Mouse (Mus musculus) CD4-positive, CD25-positive, alpha-beta regulatory T cell (primary cell): Measurements from ENCODE around the gene Mpg. TPM values are rescaled to one million over a fixed set of nuclear protein-coding genes. Genes with fewer than 3 reads are reported as not detected.

Experiments used
- polyA plus RNA-seq: library from polyadenylated mRNA; unstranded; fragments of 100-300 nt; shearing (Covaris generic); gene quantifications from one replicate; pipeline ENCODE4 v1.2.1, GENCODE M21; 2017

Gene Mpg
- polyA plus RNA-seq, result 32.5 TPM

DNA sequence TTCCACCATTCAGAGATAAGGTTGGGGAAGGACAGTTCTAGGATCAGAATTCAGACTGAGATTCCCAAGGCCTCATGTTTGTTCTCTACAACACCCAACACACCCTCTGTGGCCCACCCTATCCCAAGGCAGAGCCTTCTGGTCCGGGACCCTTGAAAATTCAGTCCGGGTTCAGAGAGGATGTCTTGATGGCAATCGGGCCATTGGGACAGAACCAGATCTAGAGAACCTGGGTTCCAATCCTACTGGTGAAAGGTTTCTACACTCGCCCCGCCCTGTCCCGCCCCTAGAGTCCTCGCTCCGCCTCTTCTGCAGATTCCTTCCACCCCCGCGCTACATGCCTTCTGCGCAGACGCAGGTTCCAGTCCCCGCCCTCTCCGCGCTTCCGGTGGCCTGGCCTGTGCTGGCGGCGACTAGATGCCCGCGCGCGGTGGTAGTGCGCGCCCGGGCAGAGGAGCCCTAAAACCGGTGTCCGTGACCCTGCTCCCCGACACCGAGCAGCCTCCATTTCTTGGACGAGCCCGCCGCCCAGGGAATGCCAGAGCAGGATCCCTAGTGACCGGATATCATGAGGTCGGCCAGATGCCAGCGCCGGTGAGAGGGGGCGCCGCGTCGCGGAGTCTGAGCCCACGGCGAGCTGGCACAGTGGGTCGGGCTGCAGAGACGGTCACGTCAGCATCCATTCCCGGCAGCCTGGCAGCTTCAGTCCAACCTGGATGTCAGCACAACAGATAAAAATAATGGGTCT lies at the start of gene Mpg:
Mpg (plus strand) TSS at position 382 of the 748 bp plus-strand sequence.

DNA sequence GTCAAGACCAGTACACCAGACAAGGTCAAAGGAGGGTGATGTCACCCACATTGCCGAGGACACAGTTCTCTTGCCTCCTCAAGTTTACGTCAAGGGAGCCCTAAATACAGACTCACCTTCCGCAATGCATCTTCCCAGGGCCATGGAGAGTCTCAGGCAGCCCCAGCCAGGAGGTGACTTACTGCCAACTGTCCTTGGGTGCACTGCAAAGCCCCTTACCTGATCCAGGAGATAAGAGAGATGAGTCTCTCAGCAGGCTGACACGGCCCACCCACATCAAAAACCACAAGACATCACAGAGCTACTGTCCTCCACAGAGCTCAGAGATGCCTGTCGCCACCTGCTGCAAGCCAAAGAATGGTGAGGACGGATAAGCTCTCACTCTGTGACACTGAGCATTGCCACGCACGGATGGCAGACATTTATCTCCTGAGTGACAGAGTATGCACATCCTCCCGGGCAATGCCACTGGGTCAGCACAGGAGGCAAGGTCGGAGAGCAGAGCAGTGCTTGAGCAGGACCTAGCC lies 26.2 kb upstream of the Mpg start, which contains the start of gene Il9r:
Il9r (minus strand) TSS at position 205 of the 527 bp plus-strand sequence.

DNA sequence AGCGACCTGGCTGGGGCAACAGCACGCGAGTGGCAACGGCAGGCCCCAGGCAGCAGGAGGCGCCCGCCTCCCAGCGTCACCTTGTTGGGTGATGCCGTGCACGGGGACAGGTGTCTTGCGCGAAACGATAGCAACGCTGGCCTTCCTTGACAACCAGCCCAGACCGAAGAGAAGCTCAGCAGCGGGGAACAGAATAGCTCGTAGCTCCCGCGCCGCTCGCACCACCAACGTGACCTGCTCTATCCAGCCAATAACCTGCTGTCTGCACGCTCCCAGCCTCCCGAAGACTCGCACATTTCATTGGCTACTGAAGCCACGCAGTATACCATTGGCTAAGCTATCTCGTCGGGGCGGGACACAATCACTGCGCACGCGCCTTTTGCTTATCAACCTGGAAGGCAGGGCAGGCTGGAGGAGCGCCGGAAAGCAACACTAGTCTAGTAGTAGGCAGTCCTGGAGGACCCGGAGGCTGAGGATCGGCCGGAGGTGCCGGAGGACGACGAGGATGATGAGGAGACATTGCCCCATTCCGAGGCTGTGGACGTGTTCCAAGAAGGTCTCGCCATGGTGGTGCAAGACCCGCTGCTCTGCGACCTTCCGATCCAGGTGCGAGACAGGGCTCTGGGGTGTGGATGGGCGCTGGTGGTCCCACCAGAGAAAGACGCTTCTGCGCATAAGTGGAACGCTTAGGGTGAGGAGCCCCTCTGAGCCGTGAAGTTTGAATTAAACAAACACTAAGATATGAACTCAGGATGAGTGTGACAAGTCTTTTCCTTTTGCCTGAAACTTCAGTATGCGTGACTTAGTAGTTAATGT lies 21.0 kb upstream of the Mpg start, which contains the start of gene Snrnp25:
Snrnp25 (plus strand) TSS at position 358 of the 816 bp plus-strand sequence.

GRCm38 (mm10) chr11:32221951-32222409 lies 4.3 kb upstream of the Mpg start, which contains the start of gene Rhbdf1:
Rhbdf1 (minus strand) TSS chr11:32222300.

GRCm38 (mm10) chr11:32267188-32267884 lies 41.0 kb downstream of the Mpg start, which contains the start of gene Nprl3:
Nprl3 (minus strand) TSS chr11:32267707.

GRCm38 (mm10) chr11:32276347-32276746 lies 50.0 kb downstream of the Mpg start, which contains the start of gene Hba-x:
Hba-x (plus strand) TSS chr11:32276400.

Other genes with a start within 250 kb of the Mpg start
- 174 TPM for gene Nsg2, start 226.0 kb upstream of the Mpg start, polyA plus RNA-seq
- gene Il9r, start 26.2 kb upstream of the Mpg start, polyA plus RNA-seq, result 8.6 TPM
- gene Snrnp25, start 21.1 kb upstream of the Mpg start, polyA plus RNA-seq, result 37.1 TPM
- 0.91 TPM for gene Rhbdf1, start 4.2 kb upstream of the Mpg start, polyA plus RNA-seq
- 73.9 TPM for gene Nprl3, start 41.2 kb downstream of the Mpg start, polyA plus RNA-seq
- not detected for gene Hba-x, start 49.9 kb downstream of the Mpg start, polyA plus RNA-seq
- 99.6 TPM for gene Hba-a1, start 57.0 kb downstream of the Mpg start, polyA plus RNA-seq
- not detected for gene Hbq1b, start 60.5 kb downstream of the Mpg start, polyA plus RNA-seq
- 169 TPM for gene Hba-a2, start 70.0 kb downstream of the Mpg start, polyA plus RNA-seq
- not detected for gene Hbq1a, start 73.6 kb downstream of the Mpg start, polyA plus RNA-seq
- gene Sh3pxd2b, start 121.3 kb downstream of the Mpg start, polyA plus RNA-seq, result 0.12 TPM
- 8.4 TPM for gene Ubtd2, start 228.9 kb downstream of the Mpg start, polyA plus RNA-seq